Mouse (Mus musculus): ENCODE results near the gene Ank3.

Ank3 gene

DNA sequence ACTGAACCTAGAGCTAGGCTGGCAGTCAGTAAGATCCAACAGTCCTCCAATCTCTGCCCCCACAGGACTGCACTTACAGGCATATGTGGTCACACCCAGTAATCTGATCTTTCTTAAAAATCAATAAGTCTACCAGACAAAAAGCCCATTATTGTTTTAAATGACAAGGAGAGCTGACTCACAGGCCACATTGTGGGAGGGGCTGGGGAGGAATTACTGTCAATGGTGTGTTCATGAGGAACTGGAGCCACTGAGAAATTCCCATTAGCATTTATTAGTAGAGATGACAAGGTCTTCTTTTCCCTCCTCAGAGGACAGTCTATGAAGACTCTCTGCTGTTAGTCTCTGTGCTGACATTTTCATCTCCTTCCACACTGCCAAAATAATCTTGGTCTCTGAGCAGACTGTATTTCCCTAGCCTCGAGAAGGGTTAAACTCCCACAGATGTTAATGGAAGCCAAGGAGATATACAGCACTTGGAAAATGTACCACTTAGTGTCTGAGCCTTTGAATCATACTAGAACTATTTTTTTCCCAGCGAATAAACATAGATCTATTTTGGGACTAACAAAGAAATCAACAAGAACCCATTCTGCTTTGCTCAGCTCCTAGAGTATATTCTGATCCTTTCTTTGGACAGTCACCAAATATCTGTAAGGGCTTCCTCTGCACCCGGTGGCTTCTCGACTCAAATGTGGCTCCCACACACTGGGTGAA is 358.5 kb downstream of the Ank3 start:
- DNase-seq (ENCODE audit: low read depth, low spot score) = no peak

DNA sequence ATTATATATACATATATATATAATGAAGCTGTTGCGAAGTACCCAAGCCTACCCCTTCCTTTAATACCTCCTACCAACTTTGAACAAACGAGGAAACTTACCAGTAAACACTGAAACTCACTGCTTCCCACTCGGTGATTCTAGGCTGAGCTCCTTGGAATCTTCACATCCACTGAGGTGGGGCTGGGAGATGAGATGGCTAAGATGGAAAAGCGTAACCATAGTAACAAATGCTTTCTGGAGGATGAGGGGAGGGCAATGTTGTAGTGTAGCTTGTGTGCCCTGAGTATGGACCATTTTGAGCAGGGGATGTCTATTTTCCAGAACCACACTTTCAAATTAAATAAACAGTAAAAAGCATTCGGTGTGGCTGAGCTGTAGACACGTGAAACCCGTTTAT is 364.4 kb downstream of the Ank3 start:
- DNase-seq (ENCODE audit: low read depth, low spot score) = no peak

GRCm38 (mm10) chr10:69764402-69764801 is 365.8 kb downstream of the Ank3 start:
- no peak for DNase-seq (ENCODE audit: low read depth, low spot score)

- DNase-seq (ENCODE audit: low read depth, low spot score) = no peak
Measured at GRCm38 (mm10) chr10:69777065-69777645, 378.6 kb downstream of the Ank3 start.

DNA sequence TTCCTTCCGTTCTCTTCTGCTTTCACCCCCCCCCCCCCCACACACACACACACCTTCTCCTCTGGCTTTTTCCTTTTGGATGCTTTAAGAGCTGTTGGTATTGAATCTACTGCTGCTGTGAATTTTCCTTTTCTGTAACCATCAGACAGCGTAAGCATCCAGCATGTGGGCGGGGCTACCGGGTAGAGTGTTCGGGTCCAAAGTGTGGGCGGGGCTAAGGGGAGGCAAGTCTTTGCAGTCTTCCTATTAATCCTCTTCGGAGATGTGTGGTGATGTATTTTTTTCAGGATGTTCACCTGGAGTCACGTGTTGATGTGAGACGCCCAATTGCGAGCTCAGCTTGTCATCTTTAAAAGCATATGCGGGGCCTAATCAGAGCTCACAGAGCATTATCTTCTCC is 379.2 kb downstream of the Ank3 start:
- DNase-seq (ENCODE audit: low read depth, low spot score) = no peak

DNA sequence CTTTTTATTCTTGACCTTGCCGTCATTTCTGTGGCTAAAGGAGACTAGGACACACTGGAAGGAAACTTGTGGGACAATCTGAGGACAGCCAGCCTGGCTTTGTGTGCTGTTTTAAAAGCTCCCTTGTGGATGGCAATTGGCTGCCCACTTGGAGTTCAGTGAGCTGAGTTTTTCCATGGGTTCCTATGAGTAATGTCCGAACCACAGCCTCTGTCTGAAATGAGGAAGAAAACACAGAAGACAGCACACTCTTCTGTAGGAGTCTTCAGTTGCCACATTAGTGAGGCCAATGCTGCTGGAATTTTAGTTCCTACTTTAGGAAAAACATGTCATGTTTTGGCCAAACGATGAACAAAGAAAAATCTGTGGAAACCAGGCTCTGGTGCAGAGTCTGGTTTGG is 380.7 kb downstream of the Ank3 start:
- no peak for DNase-seq (ENCODE audit: low read depth, low spot score)

DNA sequence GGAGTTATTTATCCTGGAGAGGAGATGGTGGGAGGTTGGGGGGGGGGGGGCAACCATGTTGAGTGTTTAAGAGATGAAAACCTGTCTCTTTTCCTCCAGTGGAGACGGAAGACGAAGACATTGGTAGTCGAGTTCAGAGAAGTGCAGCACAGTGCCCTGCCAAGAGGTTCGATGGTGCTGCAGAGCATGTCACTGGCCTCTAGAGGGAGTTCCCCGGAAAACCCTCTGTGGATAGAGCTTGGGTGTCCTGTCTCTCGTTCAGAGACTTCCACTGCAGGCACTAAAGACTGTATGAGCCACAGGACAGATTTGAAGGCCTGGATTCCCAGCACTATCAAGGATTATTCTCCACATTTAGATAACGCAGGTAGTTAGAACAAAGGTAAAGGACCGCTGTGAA is 382.9 kb downstream of the Ank3 start:
- DNase-seq (ENCODE audit: low read depth, low spot score) = no peak

GRCm38 (mm10) chr10:69785235-69785634 is 386.7 kb downstream of the Ank3 start:
- no peak for DNase-seq (ENCODE audit: low read depth, low spot score)

DNA sequence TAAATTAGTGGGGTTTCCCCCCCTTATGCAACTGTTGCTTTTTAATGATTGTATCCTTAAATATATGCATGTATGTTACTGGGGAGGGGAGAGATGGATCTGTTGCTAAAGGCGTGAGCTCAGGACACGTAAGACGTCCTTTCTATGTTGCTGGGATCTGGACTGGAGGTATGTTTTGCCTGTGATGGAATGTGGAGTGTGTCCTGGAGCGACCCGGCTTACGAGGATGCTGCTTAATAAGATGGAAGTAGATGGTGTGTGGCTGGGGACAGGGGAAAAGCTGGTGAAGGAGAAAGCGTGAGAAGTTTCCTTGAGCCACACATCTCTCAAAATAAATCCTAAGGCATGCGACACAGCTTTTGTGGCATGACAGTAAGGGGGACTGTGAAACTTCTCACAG is 387.1 kb downstream of the Ank3 start:
- DNase-seq (ENCODE audit: low read depth, low spot score) = no peak

GRCm38 (mm10) chr10:69786220-69786993 is 387.8 kb downstream of the Ank3 start:
- DNase-seq (ENCODE audit: low read depth, low spot score) = no peak

GRCm38 (mm10) chr10:69787379-69787778 is 388.8 kb downstream of the Ank3 start:
- no peak for DNase-seq (ENCODE audit: low read depth, low spot score)

- no peak for DNase-seq (ENCODE audit: low read depth, low spot score)
Measured at GRCm38 (mm10) chr10:69790606-69791005, 392.0 kb downstream of the Ank3 start.

- no peak for DNase-seq (ENCODE audit: low read depth, low spot score)
Measured at GRCm38 (mm10) chr10:69791951-69792350, 393.4 kb downstream of the Ank3 start.

- DNase-seq (ENCODE audit: low read depth, low spot score) = no peak
Measured at GRCm38 (mm10) chr10:69792400-69792799, 393.8 kb downstream of the Ank3 start.

- DNase-seq (ENCODE audit: low read depth, low spot score) = no peak
Measured at GRCm38 (mm10) chr10:69793079-69793478, 394.5 kb downstream of the Ank3 start.

GRCm38 (mm10) chr10:69795656-69796055 is 397.1 kb downstream of the Ank3 start:
- no peak for DNase-seq (ENCODE audit: low read depth, low spot score)

DNA sequence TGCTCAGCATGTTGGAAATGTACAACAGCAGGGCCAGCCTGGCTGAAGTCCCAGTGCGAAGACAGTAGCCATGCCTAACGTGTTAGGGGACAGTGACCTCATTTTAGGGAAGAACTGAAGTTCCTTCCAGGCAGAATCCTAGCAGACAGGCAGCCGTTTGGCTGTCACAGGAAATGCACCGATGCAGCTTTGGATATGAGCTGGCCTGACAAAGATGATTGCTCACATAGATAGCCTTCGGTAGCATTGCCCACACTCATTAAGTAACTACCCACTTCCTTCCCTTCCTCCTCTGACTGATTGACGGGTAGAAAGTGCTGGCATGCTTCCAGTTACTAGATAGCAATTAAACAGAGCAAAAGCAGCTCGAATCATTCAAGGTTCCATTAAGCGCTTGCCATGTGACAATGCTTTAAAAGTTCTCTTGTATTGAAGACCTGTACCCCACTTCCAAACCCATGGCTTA is 397.9 kb downstream of the Ank3 start:
- DNase-seq (ENCODE audit: low read depth, low spot score) = no peak

DNA sequence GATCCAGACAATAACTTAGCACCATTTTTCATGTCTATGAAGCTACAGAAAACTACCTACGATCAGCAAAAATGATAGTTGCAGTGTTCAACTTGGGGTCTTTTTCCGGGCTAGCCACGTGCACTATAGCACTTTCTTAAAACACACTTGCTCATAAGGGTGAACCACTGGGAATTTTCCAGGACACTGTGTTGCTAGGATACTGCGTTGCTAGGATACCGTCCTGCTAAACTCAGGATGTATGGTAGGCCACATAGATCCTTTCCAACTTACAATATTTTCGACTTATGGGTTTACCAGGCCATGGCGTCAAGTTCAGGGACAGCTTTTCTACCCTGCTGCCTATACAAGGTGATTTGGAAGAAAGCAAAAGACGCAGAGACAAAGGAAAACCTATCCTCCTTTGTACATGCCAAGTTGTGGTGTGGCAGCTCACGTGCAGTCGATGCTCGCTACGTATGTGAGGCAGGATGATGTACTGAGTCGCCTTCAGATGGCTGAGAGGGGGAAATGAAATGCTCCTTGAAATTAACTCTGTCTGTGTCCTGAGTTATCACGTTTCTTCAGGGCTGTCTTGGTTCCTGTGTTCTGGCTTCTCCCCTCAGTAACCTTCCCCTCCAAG is 404.7 kb downstream of the Ank3 start:
- DNase-seq (ENCODE audit: low read depth, low spot score) = no peak

DNA sequence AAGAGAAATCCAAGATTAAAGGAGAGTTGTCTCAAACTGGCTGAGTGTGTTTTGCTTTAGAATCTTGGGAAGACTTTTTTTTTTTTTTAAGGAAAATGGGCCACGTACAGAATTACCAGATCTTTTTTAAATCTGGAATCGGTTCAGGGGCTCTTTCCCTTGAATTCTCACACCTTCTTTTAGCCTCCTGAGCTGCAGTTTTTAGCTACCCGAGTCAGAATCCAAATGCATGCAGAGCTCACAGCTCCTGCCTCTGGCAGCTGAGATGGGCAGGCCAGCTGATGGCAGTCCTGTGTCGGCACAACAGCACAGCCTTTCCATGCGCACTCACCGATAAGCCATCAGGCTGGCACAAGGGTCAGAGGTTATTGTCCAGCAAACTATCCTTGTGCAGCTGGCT is 406.0 kb downstream of the Ank3 start:
- no peak for DNase-seq (ENCODE audit: low read depth, low spot score)

GRCm38 (mm10) chr10:69810785-69811184 is 412.2 kb downstream of the Ank3 start:
- DNase-seq (ENCODE audit: low read depth, low spot score) = no peak

GRCm38 (mm10) chr10:69813823-69814522 is 415.4 kb downstream of the Ank3 start:
- no peak for DNase-seq (ENCODE audit: low read depth, low spot score)

GRCm38 (mm10) chr10:69821245-69821644 is 422.7 kb downstream of the Ank3 start:
- no peak for DNase-seq (ENCODE audit: low read depth, low spot score)

All from CD4-positive helper T cell, adult 2 months (primary cell).